Mouse (Mus musculus) cerebellum, postnatal 25 days (tissue): ENCODE results near the gene Krt7.

Experiments used
- DNase-seq, 2 experiments: peaks; one replicate each; pipeline ENCODE4 v3.0.0; 2021; ENCODE audit warnings: mixed read lengths in 2 of 2

Gene Krt7

DNA sequence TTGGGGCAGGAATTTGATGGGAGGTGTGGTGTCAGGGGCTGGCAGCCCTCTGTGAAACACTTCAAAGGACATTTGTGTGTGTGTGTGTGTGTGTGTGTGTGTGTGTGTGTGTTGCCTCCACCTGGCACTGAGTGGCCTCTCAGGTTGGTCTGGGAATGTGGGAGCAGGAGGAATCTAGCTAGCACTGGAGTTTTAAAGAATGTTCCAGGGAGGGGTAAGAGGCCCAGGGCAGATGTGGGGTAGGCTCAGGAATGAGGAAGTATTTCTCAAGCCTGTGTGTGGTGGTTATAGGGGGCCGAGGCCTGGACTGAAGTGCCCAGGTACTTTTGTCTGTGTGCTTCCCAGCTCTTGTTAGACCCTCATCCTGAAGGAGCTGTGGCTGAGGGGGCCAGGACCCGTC lies at the start of gene Krt7:
TSS of gene Krt7 (plus strand) at position 269 of the 400 bp plus-strand sequence.
- no peak for DNase-seq

DNA sequence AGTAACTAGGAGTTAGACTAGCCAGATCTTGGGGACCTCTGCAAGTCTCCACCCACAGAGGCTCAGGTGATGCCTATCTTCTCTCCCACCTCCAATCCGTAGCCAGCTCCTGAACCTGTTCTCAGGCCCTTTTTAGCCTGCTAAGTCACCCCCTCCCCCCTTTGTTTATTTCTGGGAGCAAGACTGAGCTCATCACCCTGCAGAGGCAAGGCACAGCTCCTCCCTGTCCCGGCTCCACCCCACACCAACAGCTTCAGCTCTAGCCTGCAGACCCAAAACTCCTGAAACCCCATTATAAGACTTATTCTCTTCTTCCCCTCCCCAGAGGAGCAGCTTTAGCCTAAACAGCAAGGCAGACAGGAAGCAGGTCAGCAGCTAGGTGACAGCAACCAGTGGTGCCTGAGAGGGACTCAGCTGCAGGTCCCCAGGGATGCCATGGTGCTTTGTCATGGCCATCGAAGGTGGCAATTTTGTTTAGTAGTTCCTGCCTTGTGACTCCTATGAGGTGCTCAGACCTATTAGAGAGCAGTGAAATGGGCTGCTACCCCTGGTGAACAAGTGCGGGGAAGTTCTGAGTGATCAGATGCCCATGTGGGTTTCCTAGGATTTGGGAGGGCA lies 48.3 kb upstream of the Krt7 start:
- no peak for DNase-seq

DNA sequence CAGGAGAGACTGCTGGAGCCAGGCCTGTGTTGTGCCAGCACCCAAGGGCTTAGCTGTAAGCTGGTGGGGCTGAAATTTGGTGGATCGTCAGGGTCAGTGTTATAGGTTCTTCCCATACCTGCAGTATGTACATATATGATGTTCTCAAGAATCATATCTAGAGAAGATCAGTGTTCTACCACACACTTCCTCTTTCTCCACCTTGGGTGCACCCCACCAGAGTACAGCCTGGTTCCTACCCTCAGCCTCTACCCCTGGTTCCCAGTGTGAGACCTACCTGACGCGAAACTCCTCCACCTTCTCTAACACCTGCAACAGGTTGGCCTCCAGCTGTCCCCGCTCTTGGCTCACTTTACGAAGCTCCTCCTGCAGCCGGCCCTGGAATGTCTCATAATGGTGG lies 46.9 kb upstream of the Krt7 start:
- DNase-seq: no peak

DNA sequence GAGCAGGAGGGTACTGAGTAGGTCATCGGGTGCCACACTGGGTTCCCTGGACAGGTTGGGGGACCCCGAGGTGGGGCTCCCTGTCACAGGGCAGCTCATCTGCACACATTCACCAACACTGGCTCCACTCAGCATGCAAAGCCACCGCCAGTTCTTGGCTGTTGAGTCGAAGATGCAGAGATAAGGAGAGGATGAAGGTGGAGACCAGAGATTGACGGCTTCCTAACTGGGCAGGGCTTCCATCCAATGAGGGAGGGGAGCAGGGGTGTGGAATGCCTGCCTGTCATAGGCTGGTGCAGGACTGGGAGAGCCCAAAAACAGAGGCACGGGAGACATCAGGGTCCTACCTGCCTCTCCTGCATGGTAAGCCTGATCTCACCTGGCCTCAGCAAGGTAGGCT lies 46.4 kb upstream of the Krt7 start:
- no peak for DNase-seq

DNA sequence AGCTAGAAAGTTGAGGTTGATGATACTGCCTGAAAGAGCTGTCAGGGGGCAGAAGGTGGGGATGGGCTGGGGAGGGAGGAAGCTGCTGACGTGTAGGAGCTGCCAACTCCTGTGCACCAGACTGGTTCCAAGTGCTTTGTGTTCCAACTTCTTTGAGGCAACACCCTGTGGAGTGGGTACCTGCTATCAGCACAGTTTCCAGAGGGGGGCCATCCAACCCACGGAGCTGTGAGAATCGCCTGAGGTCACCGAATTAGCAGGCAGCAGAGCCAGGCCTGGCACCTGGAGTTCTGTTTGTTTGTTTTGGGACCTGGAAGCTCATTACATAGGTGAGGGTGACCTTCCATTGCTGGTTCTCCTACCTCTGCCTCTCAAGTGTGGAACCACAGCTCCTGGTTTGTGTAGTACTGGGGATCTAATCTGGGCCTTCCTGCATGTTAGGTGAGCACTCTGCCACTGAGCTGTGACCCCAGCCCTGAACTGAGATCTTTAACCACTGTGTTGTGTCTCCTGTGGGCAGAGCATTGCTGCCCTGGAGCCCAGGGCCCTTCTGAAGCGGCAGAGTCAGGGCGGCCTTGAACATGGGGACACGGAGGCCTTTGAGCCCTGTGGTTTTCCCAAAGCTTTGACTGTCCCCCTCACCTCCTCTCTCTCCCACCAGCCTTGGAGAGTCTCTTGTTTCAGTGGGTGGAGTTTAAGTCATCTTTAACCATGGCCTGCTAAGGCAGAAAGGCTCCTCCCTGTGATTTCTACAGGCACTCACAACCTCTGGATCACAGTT lies 45.8 kb upstream of the Krt7 start:
- no peak for DNase-seq

DNA sequence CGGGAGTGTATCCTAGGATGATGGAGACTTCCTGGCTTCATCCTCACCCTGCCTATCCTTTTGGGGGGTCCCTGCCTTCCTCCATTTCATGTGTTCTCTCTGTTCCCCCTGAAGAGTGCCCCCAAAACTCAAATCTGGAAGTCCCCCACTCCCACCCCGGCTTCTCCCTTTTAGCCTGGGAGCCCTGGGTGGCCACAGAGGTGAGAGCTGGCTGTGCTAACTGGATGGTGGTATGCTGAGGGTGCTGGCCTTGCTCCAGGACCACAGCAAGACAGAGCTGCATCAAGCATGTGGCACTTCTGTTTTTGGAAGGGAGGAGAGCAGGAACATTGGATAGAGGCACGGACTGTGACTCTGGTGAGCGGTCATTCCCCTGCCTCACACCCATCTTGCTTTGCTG lies 45.1 kb upstream of the Krt7 start:
- no peak for DNase-seq

DNA sequence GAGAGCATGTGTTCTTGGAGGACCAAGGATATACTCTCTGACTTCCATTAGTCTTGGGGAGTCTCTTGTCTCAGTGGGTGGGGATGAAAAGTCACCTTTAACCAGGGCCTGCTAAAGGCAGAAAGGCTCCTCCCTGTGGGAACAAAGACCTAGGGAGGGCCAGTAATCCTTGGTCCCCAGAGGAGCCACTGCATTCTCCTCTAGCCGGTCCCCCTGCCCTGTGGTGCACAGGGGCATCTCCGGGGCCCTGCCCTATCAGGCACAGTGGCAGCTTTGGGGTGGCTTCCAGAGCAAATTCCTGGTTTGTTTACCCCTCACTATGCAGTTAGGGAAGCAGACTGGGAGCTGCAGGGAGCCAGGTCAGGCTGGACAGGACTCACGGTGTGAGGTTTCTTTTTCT lies 44.4 kb upstream of the Krt7 start:
- no peak for DNase-seq

DNA sequence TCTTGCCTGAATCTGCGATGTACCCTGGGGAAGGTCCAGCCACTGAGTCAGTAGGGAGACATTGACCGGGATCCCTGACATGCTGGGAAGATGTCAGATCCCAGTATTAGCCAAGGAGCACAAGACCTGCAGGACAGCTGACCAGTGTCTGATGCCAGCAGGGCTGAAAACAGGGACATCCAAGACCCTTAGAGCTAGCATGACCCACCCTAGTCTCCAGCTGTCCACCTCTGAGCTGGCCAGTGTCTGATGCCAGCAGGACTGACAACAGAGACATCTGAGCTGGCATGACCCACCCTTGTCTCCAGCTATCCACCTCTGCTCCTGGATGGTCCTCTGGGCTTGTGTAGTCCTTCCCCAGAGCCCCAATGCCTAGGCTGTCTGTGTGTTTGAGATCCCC lies 43.9 kb upstream of the Krt7 start:
- DNase-seq: no peak

DNA sequence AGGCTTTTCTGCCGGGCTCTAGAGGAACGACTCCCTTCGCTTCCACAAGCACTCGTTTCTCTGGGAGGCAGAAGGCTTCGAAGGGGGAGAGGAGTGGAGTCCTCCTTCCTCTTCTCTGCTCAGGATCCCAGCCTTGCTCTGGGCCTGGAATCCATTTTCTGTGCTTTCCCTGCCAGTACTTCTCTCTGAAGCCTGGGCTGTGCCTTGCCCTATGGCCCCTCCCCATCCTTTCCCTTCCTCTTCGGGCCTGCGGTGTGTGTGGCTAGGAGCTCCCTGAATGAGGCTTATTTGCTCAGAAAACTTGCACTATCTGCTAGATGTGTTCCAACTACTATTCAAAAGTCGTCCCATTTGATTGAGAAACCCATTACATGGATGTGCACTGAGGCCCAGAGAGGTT lies 43.3 kb upstream of the Krt7 start:
- DNase-seq: no peak

DNA sequence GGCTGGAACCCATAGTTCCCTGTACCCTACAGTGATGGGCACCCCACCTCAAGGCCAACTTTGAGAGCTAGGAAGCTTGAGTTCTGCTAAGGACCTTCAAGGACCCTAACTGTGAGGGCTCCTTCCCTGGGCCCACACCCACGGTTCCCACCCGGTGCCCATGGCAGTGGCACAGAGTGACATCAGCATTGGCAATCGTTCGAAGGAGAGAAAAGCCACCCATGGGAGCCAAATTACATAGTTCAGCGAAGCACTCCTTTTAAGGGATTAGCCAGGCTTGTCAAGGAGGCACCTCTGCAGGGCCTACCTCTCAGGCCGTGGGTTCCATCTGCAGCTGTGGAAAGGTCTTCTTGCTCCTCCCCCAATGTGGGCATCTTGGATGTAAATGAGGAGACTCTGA lies 42.8 kb upstream of the Krt7 start:
- DNase-seq: no peak

DNA sequence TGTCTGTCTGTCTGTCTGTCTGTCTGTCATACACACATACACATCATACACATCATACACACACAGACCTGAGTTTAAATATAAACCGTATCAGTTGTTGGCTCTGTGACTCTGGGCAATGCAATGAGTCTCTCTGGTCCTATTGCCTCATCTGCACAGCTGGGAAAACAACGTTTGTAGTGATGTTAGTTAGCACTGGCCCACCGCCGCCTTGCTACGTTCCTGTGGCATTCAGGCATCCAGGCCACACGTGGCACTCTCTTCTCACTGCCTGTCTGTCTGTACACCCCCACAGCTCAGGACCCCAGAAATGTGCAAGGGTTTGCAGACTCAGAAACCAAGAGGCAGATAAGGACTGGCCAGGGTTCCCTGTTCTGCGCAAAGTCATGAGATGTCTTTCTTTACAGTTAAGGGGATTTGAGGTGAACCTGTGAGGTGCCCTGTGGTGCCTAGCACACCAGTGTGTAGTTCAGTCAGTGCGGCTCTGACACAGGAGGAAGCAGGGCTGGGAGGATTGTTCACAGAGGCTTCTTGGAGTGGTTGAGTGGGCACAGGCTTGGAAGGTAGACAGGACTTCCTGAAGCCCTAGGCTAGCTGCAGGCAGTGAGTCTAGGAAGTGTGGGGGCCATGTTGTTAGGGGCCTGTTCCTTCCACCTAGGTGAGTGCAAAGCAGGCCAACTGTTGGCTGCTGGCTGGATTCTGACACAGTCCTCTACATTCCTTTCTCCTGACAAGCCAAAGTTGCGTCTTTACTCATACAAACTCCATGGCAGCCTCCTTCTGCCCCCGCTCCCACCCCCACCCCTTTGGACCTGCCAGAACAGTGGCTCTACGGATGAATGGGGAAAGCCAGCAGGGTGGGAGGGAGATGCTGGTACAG lies 42.1 kb upstream of the Krt7 start:
- DNase-seq: no peak

DNA sequence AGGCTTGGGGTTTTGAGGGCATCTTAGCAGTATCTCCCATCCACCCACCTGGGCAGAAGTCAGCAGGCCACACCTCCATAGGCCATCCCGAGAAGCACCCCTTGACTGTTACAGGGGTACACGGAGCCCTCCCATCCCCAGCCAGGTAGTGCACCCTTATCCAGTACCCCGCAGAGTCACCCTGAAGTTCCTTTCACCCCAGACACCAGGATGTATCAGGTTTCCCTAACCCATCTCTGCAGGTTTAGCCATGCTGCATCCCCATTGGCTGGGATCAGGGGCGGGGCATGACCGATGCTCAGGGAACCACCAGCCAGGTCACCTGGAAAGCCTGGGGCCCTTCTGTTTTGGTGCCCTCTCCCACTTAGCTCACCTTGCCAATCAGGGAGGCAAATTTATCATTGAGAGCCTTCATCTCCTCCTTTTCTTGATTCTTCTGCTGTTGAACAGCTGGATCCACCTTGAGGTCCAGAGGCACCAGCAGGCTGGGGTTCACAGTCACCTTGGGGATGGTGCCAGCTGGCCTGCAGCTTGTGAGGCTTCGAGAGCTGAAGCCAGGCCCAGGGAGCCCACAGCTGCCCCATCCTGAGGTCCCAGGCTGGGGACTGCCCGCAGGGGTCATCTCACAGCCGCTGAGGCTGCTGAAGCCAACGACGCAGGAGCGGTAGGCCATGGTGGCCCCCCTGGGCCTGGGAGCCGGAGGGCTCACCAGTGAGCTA lies 41.3 kb upstream of the Krt7 start:
- DNase-seq: no peak

DNA sequence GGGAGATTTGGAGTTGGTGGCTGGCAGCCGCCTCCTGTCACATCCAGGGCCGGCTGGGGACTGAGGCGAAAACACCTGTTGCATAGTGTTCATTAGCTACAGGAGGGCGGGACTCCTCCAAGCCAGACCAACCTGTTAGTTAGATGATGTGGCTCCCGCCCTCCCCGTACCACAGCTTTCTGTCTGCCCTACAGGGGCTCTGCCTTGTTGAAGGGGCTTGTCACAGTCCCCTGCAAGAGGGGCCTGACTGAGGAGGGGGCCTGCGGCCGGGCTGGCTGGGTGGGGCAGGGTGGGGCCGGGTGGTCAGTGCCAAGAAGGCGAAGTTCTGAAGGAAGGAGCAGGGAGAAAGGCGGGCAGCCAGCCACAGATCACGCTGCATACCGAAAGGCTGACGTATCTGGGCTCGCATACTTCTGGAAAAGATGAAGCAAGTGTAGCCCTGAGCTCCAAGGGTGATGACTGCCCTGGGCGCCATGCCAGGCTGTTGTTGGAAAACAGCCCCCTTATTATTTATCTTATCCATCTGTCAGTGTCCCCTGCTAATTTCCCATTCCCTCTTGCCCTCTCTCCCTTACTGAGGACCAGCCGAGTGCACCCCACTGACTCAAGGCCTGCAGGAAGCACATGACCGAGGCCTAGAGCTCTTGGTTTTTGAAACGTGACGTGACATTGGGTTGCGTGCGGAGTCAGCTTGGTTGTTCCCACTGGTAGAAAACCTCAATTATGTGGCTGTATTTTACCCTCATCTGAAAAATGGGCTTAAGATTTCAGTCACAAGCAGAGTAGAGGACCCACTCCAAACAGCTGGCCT lies 40.5 kb upstream of the Krt7 start, which contains the start of gene Krt80:
TSS of gene Krt80 (minus strand) at position 62 of the 811 bp plus-strand sequence.
- DNase-seq: peak in 1 of 2 experiments; percentile 28

DNA sequence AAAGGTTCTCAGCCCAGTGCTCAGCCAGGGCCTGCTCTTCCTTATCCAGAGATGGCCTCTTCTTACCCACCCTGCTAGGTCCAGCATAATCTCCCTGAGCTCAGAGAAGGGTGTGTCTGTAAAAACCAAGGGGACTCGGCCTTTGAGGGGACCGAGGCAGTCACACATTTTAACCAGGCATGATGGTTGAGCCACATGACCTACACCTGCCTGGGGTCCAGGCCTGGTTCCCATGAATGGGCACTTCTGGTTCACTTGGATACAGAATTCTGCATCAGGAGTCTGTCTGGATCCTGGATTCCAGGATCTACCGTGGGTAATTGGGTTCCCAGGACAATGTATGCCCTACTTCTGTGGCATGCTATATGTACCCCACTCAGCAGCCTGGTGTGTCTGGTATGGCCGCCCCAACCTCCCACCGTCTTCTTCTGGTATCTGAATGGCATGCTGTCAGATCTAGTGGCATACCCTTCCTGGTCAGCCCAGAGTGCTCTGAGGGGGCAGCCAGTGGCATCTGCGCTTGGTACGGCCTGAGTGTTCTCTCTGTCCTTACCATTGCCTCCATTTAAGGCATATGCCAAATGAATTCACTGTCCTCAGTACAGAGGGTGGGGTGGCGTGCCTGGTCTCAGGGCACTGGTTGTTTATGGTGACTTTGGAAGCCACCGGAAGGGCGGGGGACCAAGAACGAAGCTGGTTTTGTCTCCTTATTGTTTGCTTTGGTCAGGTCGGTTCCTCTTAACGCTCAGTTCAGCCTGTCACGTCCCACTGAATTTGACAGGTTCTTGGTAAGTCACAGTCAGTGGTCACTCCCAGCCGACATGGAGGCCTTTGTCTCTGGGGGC lies 39.5 kb upstream of the Krt7 start:
- DNase-seq: no peak

DNA sequence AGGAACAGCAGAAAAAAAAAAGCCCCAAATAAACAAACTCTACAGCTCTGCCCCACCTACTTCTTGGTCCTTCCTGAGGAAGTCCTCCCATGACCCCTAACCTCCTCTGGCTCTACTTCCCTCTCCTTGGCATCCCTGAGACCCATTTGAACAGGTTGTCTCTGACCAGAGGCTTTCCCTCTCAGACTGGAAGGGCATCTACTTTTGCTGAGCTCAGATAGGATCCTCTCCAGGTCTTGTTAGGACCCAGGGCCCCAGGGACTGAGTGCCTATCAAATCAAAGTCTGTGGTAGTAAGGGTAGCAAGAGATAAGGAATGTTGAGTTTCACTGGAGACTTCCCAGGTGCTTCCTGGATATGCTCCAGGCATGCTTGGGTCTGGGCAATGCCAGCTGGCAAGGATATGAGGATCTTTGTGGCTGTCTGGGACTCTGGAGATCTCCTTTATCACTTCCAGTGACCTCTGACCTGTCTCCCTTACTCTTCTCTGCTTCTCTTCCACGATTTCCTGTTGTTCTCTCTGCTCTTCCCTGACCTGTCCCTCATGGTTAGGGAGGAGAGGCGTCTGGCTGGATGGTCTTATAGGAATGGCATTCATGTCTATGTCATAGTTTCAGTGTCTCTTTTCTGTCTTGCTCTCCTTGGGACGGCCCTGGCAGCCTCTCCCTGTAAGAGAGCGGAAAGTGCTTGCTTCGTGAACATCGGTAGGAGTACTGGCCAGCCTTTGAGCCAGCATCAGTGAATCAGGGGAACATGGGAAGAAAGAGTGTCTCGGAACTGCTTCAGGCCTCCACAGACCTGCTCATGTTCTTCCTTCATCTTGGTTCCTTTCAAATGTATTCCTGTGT lies 38.5 kb upstream of the Krt7 start:
- no peak for DNase-seq

DNA sequence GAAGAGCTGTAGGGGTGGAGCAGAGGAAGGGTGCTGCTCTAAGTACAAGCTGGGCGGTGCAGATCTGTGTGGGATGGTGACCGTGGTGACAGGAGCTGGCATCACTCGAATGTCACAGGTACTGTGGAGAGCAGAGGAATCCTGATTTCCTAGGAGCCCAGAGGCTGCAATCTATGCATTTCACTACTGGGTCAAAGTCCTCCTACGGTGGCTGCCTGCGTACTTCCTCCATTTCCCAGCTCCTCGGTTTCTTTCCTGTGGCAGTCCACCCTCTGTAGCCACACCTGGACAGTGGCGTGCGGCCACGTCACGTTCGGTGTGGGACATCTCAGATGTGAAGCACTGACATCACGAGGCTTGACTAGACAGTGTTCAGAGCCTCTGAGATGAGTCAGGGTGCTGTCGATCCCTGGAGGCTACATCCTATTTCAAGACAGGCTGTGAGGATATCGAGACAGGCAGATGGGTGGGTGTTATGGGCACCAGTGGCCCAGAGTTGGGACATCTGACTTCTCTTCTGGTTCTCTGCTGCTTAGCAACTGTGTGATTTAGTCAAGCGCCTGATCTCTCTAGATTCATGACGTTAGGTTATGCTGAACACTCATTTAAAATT lies 37.5 kb upstream of the Krt7 start:
- DNase-seq: no peak

DNA sequence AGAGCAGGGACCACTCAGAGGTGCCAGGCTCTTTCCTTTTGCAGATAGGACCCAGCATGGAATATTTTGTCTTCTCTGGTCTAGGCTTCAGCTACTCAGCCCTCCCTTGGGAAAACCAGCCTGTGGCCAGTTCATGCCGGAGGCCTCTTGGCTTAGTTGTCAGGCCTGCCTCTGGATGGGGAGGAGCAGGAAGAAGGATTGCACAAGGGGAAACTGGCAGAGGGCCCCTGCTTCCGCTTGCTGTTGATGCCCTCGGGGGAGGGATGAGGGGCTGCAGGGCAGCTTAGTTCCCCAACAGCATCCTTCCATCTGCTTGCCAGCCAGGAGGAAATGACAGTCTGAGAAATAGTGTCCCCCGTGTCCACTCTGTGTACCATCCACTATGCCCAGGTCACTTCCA lies 36.0 kb upstream of the Krt7 start:
- peak in 1 of 2 experiments; percentile 29 for DNase-seq

DNA sequence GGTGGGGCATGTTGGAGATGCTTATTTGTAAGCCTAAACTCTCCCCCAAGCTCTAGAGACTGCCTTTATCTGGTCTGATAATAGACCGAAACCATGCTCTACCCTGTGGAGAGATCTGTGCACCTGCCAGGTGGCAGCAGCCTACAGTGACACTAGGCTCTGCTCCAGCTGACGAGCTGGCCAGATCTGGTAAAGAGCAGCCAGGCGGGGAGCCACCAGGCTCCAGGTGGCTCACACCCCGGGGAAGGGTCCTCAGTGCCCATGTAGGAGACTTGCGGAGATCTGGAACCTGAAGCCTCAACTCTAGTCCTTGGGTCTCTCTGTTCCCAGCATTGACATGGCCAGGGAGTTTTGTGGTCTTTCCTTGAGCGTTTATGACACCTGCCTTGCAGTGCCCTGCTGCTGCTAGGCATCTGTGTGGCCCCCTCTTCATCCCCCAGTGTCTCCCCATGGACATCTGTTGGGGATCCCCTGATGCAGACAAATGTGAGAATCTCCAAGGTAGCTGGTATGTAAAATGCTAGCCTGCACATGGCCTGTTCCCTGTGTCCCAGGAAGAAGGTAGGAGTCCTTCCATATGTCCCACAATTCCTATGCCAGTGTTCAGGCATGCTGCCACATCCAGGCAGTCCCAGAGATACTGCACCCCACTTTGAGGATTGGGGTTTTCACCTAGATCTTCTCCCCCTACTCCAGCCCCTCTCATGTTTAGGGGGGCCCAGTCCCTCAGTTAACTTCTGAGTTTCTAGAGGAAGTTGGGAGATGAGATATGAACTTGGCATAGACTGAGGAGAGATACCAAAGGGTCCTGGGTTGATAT lies 34.7 kb upstream of the Krt7 start:
- DNase-seq: peak; percentile 81 to 83

DNA sequence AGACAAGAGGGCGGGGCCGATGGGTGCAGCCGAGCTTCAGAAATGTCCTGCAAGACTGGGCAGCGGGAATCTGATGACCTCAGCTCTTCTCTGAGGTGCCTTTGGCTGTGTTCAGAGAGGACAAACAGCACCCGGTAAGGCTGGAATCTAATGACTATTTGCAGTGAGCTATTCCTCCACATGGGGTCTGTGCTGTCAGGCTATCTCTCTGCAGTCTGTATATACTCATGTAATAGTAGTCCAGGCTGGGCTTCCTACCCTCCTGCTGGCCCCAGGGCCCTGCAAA lies 34.1 kb upstream of the Krt7 start:
- peak in 1 of 2 experiments; percentile 36 for DNase-seq
